Mouse (Mus musculus) spleen, adult 12 weeks (tissue): ENCODE measurements around the gene 2310039H08Rik.

ENCODE experiments used
- DNase-seq: peaks from one replicate; pipeline ENCODE4 v3.0.0; 2022; ENCODE audit warnings: low spot score

2310039H08Rik gene

GRCm38 (mm10) chr17:46809131-46809830 lies 36.8 kb downstream of the 2310039H08Rik start:
- no peak for DNase-seq

GRCm38 (mm10) chr17:46810672-46811071 lies 38.2 kb downstream of the 2310039H08Rik start:
- DNase-seq: no peak

GRCm38 (mm10) chr17:46812442-46812841 lies 40.0 kb downstream of the 2310039H08Rik start:
- DNase-seq: no peak

DNA sequence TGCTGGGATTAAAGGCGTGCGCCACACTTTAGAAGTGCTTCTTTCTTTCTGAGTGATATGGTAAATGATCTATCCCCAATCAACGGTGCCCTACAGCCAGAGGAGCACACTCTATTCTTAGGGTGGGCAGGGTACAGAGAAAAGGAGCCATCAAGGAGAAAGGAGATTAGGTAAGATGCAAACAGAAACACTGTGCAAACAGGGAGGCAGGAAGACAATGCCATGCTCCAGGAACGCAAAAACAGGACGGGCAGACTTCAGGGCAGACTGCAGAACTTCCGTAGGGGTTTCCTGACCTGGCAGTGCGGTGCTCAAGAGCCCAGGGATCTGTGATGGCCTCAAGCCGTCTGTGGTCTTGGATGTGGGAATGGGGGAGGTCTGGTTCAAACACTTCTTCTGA lies 41.2 kb downstream of the 2310039H08Rik start:
- no peak for DNase-seq

DNA sequence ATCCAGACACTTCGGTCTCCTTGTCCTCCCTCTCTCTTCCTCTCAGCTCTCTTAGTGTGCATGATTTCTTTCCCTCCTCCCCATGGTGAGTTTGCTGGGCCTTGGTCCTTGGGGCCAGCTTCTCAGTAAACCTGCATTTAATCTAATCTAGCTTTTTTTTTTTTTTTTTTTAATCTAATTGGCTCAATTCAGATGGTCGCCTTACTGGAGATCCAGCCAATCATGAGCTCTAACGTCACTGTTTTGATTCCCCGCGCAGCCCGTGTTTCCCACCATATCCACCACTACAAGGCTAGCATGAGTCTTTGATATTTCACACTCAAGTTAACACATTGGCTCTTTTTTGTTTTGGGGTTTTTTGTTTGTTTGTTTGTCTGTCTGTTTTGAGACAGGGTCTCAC lies 42.1 kb downstream of the 2310039H08Rik start:
- no peak for DNase-seq

- DNase-seq: no peak
Observed at GRCm38 (mm10) chr17:46816306-46816705, 43.9 kb downstream of the 2310039H08Rik start.

GRCm38 (mm10) chr17:46817734-46818158 lies 45.3 kb downstream of the 2310039H08Rik start:
- no peak for DNase-seq

DNA sequence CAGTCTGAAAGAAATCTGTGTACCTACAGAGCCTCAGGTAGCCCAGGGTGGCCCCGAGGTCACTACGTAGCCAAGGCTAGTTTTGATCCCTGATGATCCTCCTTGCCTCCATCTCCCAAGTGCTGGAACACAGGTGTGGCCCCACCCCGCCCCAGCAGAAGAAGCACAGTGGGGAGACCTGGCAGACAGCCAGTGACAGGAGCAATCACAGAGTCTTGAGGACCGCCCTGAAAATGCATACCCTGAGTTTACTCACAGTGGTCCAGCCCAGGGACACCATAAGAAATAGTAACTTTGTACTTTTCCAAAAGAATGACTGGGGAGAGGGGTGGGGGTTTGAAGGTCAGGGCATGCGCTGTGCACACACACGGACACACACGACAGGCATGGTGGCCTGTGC lies 48.2 kb downstream of the 2310039H08Rik start:
- DNase-seq: no peak
